Mouse (Mus musculus): ENCODE results near the gene Slfn5.
"Not testable (repeated sequence)": the region's sequence is repeated elsewhere in the genome, so short reads cannot be mapped to it uniquely, and the experiment has no call there.

Gene Slfn5

DNA sequence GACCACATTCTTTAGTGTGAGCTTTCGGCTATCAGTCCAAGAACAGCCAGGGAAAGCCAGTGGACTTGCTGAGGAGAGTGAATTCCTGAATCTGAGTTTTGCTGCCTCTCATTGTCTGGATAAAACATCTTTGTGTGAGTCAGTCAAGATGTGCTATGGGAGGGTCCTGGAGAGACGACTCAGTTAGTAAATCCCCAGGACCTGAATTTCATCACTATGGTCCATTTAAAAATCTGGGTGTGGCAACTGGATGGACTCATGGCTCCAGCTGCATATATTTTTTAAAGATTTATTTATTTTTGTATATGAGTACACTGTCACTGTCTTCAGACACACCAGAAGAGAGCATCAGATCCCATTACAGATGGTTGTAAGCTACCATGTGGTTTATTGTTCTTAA, 5.5 kb upstream of the Slfn5 start:
- DNase-seq (ENCODE audit: low spot score in 2 of 2), result no peak

DNA sequence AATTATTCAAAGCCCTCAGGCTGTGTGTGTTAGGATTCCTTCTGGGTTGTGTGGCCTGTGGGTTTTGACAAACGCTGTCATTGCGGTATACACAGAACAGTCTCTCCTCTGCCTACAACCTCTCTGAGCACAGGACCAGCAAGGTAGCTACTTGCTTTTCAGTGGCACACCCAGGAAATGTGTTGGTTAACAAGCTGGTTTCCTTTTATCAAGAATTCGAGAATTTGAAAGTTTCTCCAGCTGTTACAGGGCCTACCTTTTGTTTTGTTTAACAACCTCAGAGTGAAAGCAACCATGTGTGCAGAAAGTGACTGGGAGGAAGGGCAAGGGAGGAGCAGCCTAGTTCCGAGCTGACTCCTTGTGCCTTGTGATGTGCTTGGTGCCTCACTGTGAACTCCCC, 3.7 kb upstream of the Slfn5 start:
- peak; percentile 27 to 44 for DNase-seq (ENCODE audit: low spot score in 2 of 2)

DNA sequence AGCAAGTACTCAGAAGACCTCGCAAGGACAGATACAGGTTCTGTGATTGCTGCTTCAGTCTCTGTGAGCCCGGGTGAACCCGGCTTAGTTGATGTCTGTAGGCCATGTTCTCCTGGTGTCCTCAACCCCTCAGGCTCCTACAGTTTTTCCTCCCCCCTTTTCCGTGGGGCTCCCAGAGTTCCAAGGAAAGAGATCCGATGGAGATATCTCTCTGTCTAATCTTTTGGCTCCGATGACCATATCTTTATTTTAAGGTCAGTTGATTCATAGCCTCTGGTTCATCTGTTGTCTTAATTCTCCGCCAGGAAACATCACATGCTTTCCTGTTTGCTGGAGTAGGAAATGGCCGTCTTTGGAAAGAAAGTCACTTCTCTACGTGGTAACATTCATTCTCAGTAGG, 2.1 kb upstream of the Slfn5 start:
- no peak for DNase-seq (ENCODE audit: low spot score in 2 of 2)

DNA sequence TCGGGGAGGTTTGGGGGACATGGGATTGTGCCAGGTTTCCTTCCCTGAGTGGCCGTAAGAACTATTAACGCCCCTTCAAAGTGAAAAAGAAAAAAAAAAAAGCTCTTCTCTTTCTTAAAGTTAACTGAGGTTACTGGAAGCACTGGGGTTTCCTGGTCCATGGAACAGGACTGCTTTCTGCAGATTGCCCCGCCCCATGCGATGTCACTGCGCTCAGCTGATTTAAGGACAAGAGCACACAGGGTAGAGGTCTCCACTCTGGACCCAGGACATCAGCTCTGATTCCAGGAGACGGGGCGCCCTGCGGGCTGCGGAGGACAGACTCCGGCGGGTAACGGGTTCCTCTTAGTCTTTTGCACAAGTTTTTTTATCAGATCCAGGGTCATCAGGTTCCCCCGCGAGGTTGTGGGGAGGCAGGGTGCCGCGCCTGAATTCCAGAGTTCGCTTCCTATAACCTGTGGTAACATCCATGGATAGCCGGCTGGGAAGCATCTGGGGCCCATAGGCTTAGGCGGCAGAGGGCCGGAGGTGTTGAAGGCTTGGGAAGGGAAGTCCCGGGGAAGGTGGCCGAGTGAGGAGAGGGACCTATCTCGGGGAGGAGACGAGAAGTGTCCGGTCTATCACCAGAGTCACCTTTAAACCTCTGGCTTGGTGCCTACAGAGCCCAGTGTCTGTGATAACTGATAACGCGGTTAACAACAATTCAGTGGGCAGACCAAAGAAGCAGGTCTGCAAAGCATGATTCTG, 889 bp downstream of the Slfn5 start:
- DNase-seq (ENCODE audit: low spot score in 2 of 2), result peak; percentile 42 to 63

DNA sequence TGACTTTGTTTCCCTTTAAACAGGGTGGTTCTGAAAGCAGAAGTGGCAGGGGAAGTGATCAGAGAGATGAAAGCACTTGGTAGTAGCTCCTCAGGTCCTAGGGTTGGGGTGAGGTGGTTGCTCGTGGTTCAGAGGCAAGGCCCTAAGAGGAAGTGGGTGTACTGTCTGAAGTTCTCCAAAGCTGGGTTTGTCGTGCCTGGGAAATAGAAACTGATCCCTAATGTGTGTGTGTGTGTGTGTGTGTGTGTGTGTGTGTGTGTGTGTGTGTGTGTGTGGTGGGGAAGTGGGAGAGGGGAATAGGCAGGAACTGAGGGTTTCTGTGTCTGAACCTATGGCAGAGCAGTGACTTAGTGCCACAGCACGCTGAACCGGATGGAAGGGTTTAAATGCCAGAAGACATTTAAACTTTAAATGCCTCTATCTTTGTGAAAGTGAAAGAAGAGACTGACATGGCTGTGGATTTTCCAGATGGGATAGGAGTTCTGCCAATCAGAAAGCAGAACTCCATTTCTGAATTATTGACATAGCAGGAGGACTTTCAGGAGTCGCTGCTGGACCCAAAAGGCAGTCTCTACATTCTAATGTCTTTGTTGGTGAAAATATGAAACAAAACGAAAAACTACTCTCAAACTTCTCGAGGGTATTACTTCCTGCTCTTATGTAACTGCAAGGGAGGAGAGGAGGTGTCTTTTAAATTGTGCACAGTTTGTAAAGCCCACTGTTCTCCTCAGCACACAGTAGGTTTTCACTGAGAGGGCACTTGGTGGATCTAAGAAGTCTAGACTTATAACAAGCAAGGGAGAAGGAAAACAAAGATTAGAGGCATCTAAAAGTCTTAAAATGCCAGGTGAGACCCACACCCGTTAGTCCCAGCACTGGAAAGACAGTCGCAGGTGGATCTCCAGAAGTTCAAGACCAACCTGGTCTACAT, 1.7 kb downstream of the Slfn5 start:
- DNase-seq (ENCODE audit: low spot score in 2 of 2), result peak; percentile 81 to 83

DNA sequence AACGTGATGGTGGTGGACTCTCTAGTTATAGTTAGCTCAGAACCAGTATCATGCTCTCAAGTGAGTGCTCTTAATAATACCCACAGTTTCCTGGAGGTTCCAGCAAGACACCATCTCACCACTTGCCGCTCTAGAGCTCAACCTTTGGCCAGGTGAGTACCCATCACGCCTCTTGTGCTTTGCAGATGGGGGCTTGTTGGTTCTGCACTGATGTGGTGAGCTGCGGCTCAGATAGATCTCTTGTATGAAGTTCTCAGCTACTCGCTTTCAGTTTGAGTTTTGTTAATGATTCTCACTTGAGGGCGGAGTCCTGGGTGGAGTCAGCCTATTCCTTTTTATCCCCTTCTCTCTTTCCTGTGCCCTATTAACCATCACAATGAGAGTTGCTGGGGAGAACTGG, 3.5 kb downstream of the Slfn5 start:
- no peak for DNase-seq (ENCODE audit: low spot score in 2 of 2)

DNA sequence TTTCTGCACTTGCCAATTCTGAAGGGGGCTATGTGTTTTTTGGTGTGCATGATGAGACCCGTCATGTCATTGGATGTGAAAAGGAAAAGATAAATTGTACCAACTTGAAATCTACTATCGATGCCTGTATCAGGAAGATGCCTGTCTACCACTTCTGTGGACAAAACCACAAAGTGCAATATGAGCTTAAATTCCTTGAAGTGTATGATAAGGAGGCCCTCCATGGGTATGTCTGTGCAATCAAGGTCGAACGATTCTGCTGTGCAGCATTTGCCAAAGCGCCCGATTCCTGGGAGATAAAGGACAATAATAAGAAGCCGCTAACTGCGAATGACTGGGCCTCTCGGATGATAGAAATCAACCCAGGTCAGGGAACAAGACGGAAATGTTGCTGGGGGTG, 5.8 kb downstream of the Slfn5 start:
- DNase-seq (ENCODE audit: low spot score in 2 of 2), result no peak

DNA sequence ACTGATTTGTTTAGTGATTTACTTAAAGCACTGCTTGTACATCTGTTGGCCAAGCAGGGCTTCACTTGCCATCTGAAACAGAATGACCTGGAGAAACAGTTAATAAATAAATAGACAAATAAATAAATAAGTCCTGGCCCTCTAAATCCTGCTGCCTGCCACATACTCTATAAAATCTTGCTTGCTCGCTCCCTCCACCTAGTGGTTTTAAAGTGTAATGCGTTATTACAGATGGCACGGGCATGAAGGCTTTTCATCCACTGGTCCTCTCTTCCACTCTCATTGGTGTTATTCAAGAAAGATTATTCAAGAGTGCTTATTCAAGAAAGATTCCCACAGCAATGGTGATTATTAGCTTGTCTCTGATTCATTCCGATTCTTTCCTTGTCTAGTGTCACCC, 8.5 kb downstream of the Slfn5 start:
- peak in 1 of 2 experiments; percentile 44 for DNase-seq (ENCODE audit: low spot score in 2 of 2)

DNA sequence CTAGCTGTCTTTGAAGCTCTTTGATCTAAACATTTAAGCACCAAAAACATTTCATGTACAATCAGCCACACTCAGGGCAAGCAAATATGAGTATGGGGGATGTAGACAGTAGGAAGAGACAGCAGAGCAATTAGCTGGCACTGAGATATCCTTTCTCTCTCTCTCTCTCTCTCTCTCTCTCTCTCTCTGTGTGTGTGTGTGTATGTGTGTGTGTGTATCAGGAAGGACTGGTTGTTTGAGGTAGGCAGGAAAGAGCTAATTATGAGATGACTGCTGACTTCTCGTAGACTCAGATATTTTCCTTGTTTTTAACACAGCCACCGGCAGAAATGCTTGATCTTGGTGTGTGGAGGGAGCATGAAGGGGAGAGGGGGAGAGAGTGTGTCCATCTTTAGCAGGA, 10.6 kb downstream of the Slfn5 start:
- DNase-seq (ENCODE audit: low spot score in 2 of 2), result no peak

DNA sequence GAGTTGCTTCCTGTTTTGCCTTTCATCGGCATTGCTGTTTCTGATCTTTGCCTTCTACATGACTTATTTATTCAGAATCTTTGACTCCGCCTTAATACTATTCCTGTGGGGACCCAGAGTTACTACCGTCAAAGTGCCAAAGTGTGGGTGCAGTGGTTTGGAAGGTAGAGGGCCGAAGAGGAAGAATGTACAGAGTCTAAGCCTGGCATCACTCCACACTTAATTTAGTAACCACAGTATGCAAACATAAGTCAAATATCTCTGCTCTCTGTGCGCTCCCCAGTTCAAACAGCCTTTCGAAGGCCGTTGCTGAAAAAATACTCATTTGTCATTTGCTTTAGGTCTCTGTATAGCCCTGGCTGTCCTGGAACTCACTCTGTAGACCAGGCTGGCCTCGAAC, 11.1 kb downstream of the Slfn5 start:
- no peak for DNase-seq (ENCODE audit: low spot score in 2 of 2)

DNA sequence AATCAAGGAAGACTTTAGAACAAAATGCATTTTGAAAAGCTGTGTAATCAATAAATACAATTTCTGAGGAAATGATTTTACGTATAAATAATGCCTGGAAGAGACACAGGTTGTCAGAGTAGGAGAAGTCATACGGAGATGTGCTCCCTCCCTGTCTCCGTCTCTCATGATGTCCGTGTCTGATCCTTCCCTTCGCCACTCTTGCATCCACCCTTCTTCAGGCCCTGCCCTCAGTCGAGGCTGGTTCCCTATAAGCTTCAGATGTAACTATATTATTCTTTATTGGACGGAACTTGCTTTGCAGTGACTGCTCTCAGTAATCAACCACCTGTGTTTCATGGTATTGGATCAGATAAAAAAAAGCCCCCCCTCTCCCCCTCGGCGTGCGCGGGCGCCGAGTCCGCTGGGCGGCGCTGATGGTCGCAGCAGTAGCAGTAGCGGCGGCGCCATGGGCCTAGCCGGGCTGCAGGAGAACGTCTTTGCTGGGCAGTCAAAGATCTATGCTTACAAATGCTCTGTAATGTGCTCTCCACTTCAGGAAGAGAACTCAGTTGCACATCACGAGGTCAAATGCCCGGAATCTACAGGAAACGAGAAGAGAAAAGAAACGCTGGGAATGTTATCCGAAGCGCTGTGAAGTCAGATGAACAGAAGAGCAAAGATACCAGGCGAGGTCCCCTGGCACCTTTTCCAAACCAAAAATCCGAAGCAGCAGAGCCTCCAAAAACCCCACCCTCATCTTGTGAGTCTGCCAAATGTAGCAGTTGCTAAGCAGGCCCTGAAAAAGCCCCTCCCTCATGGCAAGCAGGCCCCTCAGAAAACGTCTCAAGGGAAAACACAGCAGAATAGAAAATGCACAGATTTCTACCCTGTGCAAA, 19.8 kb downstream of the Slfn5 start:
- no peak for DNase-seq (ENCODE audit: low spot score in 2 of 2)

DNA sequence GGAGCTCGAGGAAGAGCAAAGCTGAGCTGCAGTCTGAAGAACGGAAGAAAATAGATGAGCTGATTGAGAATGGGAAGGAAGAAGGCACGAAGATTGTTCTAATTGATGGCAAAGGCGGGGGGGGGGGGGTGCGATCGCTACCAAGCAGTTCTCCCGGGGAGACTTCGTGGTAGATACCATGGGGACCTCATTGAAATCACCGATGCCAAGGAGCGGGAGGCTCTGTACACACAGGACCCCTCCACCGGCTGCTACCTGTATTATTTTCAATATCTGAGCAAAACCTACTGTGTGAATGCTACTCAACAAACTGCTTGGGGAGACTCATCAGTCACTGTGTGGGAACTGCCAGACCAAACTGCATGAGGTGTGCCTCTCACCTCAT, 20.4 kb downstream of the Slfn5 start:
- no peak for DNase-seq (ENCODE audit: low spot score in 2 of 2)

DNA sequence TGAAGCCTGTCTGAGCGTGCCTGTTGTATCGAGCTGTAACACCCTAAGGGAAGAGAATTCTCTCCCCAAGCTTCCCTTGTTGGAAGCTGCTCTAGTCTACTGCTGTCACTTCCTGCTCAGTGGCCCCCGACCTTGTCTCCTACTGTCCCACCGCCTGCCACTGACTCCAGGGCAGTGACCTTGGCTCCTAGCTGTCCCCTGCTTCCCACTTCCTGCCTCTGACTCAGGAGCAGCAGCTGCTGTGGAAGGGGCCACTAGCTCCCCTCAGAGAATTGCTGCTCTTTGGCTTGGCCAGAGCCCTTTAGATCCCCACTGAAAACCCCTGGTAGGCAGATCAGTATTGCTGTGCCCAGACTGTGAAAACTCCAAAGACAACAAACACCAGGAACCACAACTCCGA, 22.8 kb downstream of the Slfn5 start:
- DNase-seq (ENCODE audit: low spot score in 2 of 2), result no peak

DNA sequence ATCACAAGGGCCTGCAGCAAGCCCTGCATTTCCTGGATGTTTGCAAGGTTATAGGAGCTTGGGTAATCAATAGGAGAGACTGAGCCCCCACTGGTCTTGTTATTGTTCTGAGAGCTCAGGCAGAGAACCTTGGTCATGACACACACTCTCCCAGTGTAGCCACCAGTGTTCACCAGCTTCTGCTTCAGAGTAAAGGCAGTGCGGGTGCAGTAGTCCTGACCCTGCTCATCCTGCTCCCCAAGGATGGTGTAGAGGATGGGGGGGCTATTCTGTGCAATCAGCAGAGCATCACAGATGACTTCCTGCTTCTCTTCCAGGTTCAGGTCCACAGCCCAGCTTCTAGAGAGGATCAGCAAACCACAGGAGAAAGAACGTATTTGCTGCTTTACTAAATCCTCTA, 31.3 kb downstream of the Slfn5 start:
- DNase-seq (ENCODE audit: low spot score in 2 of 2), result not testable (repeated sequence)

DNA sequence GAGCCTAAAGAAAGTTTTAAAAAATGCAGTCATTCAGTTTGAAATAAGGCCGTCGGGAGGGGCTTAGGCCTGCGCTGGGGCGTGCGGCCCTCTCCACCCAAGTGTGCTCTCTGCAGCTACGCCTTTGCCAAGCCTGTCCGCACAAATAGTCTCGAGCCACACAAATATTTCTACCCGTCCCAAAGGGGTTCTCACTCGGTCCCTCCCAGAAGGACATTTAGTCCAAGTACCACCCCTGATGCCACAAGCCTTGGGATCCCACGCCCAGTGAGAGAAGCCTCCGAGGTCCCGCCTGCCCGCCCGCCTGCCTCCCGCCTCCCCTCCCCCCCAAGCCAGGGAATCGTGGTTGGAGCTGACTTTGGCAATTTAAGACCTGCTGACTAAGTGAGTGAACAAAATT, 32.0 kb downstream of the Slfn5 start:
- no peak for DNase-seq (ENCODE audit: low spot score in 2 of 2)

DNA sequence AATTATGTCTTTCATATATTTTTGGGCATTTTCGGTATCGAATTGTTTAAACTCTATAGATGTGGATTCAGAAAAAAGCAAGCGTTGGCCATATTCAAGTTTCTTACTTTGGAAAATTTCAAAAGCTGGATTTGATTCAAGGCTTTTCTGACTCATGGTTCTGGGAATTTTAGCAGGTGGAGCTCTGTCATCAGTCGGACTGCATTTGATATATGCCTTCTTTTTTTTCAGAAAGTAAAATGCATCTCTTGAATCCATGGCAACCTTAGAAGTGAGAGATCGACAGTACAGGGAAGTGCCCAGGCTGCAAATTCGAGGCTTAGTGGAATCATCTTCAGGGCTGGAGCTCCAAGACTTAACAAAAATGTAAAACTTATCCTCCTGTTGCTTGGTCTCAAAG, 36.5 kb downstream of the Slfn5 start:
- no peak for DNase-seq (ENCODE audit: low spot score in 2 of 2)

DNA sequence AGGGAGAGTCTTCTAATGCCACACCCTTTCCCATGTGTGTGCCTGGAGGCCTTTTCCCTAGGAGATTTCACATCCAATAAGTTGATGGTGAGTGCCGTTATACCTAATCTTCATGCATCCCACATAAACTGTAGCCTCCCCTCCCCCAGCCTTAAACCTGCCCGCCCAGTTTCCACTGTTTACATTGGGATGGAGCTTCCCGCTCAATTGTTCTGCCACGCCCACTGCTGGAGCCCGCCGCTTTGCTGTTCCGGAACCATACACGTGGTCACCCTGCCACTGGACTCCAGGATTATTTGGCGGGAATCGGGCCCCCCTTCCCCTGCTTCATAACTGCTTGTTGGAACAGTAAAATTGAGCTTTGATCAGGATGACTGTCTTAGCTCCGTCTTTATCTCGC, 38.2 kb downstream of the Slfn5 start:
- no peak for DNase-seq (ENCODE audit: low spot score in 2 of 2)

DNA sequence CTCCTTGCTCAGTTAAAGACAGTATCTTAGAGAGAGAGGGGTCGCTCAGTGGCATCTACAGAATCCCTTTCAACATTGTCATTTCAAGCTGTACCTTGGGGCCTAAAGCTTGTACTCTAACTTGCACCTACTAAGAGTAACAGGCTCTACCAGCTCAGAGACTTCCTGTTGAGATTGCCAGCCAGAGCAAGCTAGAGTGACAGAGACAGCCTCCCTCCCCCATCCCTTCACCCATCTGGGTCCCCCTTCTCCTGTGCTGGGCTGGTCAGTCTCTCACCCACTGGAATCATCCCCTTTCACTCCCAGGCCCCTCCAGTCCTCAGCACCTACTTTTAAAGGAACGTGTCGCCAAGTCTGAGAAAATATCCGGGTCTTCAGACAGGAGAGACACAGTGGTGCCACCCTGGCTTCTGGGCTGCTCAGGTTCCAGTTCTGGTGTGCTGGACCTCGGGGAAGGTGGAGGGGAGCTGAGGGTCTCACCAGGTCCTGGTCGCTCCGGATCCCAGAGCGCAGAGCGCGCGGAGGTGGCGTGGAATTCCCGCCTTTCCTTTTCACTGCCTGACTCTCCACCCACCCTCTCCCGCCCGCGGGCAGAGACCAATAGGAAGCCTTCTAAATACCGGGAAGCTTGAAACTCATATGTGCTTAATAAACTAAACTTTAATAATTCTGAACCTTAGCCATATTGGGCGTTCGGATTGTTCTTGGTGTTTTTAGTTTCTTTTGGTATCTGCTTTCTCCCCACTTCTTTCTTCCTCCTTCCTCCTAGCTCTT, 39.6 kb downstream of the Slfn5 start:
- peak; percentile 20 to 22 for DNase-seq (ENCODE audit: low spot score in 2 of 2)

DNA sequence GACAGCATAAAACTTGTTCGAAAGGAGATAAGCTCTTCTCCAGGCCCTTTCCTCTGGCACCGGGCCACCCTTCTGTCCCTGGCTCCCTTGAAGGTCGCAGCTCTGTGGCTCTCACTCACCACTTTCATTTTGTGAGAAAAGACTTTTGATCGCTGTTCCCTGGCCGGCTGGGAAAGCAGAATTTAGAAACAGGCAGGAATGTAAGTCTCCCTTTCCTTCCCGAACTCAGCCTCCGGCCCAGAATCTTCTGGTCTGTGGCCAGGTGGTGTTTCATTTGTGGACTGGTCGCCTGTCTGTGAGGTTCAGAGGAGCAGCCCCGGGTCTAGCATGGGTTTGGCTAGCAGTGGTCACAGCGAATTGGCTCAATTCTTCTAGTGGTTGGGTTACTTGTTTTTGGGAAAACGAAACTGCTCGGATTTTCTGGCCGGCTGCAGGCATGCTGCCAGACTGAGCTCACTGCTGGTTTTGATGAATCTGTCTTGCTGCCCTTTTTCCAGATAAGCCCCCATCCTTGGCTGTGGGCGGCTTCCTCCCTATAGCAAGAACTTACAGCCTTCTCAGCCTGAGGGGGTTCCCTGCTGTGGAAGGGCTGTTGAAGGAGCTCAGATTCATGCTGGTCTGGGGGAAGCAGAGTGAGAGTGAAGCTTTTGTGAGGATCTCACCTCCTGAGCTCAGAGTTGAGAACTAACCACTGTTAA, 40.5 kb downstream of the Slfn5 start, which contains the start of gene Slfn9:
Slfn9 (minus strand) TSS at position 362 of the 698 bp plus-strand sequence.
- peak in 1 of 2 experiments; percentile 20 for DNase-seq (ENCODE audit: low spot score in 2 of 2)

DNA sequence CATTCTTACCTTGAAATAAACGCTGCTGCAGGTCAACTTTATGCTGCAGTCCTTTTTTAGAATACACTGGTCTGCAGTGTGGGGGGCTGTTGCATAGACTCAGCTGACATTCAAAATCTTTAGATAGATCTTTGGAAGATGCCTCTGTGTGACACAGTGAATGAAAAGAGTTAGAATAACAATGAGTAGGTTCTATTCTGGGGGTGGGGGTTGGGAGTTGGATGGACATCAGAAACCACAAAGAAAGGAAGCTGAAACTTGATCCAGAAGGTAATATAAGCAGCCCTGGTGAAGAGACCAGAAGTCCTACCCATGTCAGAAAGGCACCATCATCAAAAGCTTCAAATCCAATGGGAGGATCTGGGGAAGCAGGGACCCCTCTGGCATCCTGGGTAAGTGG, 62.2 kb downstream of the Slfn5 start:
- no peak for DNase-seq (ENCODE audit: low spot score in 2 of 2)
